Mouse (Mus musculus) ES-Bruce4 (cell line): ENCODE data around the gene Hoxa5. TPM values are rescaled to one million over a fixed set of nuclear protein-coding genes. Genes with fewer than 3 reads are reported as not detected.

Experiments used
- H3K27ac ChIP-seq: 2 replicates; pipeline ENCODE4 v1.5.1; 2012; ENCODE audit warnings: low read length, inconsistent platforms; ENCODE audit not compliant: insufficient read depth
- H3K27me3 ChIP-seq: 2 replicates; pipeline ENCODE4 v1.6.1; 2012; ENCODE audit warnings: mild to moderate bottlenecking, low read length, inconsistent platforms; ENCODE audit not compliant: control insufficient read depth, poor library complexity, insufficient read depth, severe bottlenecking
- H3K36me3 ChIP-seq: 2 replicates; pipeline ENCODE4 v1.6.1; 2012; ENCODE audit warnings: inconsistent platforms, mild to moderate bottlenecking, low read length, moderate library complexity; ENCODE audit not compliant: control insufficient read depth, poor library complexity, insufficient read depth, severe bottlenecking
- H3K4me1 ChIP-seq: one replicate; pipeline ENCODE4 v1.8.1; 2011; ENCODE audit warnings: low read length; ENCODE audit not compliant: control insufficient read depth, insufficient read depth
- H3K4me3 ChIP-seq: 2 replicates; pipeline ENCODE4 v1.5.1; 2011; ENCODE audit warnings: low read depth, mild to moderate bottlenecking, low read length
- H3K9ac ChIP-seq: 2 replicates; pipeline ENCODE4 v1.6.1; 2012; ENCODE audit warnings: low read depth, mild to moderate bottlenecking, inconsistent platforms; ENCODE audit not compliant: poor library complexity, severe bottlenecking
- H3K9me3 ChIP-seq: replicated peaks from 2 replicates; pipeline ENCODE4 v1.6.1; 2012; ENCODE audit warnings: mild to moderate bottlenecking, low read length, inconsistent platforms; ENCODE audit not compliant: control insufficient read depth, poor library complexity, insufficient read depth, severe bottlenecking
- CTCF ChIP-seq: IDR thresholded peaks from one replicate; pipeline ENCODE4 v1.8.1; 2011; ENCODE audit warnings: low read depth, low read length
- EP300 ChIP-seq: IDR thresholded peaks from 2 replicates; pipeline ENCODE4 v1.6.1; 2011; ENCODE audit warnings: low read depth, low read length; ENCODE audit not compliant: insufficient read depth
- POLR2A ChIP-seq: IDR thresholded peaks from one replicate; pipeline ENCODE4 v1.8.1; 2011; ENCODE audit warnings: low read length; ENCODE audit not compliant: insufficient read depth
- polyA plus RNA-seq: library from polyadenylated mRNA; stranded (reverse); fragments of >200 nt; gene quantifications from 2 replicates; pipeline ENCODE4 v1.2.4, GENCODE M21; 2011; ENCODE audit warnings: low read depth; ENCODE audit not compliant: missing spikeins, insufficient read depth, insufficient read length

Gene Hoxa5
- polyA plus RNA-seq, 1 experiment = not detected

- Histone ChIP-seq H3K27ac (no peak overlapping the region), H3K4me3 (no peak overlapping the region; the same call in 1 of the 2 replicates), H3K4me1 (no peaks in the 10 kb centered on the region), H3K36me3 (no peaks in the 10 kb centered on the region), H3K27me3 (peaks cover 54% of the 10 kb centered on the region), H3K9ac (no peak overlapping the region), H3K9me3 (no peaks in the 10 kb centered on the region)
- TF ChIP-seq CTCF = no peak
- TF ChIP-seq EP300 = no peak
- no peak for TF ChIP-seq POLR2A
Measured at GRCm38 (mm10) chr6:52170898-52171223, 33.5 kb downstream of the Hoxa5 start.

GRCm38 (mm10) chr6:52170166-52170897 lies 34.1 kb downstream of the Hoxa5 start:
- Histone ChIP-seq H3K9me3 (no peaks in the 10 kb centered on the region), H3K36me3 (no peaks in the 10 kb centered on the region), H3K4me3 (peak overlapping the region; percentile 47), H3K27ac (no peak overlapping the region), H3K4me1 (no peaks in the 10 kb centered on the region), H3K9ac (no peak overlapping the region), H3K27me3 (peaks cover 55% of the 10 kb centered on the region)
- TF ChIP-seq POLR2A (no peak), EP300 (no peak), CTCF (no peak)

GRCm38 (mm10) chr6:52169499-52170165 lies 34.8 kb downstream of the Hoxa5 start:
- Histone ChIP-seq H3K9ac (no peak overlapping the region), H3K36me3 (no peaks in the 10 kb centered on the region), H3K27me3 (peaks cover 56% of the 10 kb centered on the region), H3K9me3 (no peaks in the 10 kb centered on the region), H3K4me1 (no peaks in the 10 kb centered on the region), H3K4me3 (no peak overlapping the region), H3K27ac (no peak overlapping the region)
- TF ChIP-seq POLR2A (no peak), EP300 (no peak), CTCF (no peak)

GRCm38 (mm10) chr6:52168191-52169055 lies 36.0 kb downstream of the Hoxa5 start:
- Histone ChIP-seq H3K4me3 (no peak overlapping the region; the same call in 1 of the 2 replicates), H3K4me1 (no peaks in the 10 kb centered on the region), H3K9ac (no peak overlapping the region), H3K36me3 (no peaks in the 10 kb centered on the region), H3K27ac (no peak overlapping the region), H3K9me3 (no peaks in the 10 kb centered on the region), H3K27me3 (peaks cover 60% of the 10 kb centered on the region)
- TF ChIP-seq EP300 = no peak
- no peak for TF ChIP-seq CTCF
- TF ChIP-seq POLR2A = no peak

GRCm38 (mm10) chr6:52167736-52168161 lies 36.6 kb downstream of the Hoxa5 start:
- H3K27ac ChIP-seq = no peak overlapping the region

More at GRCm38 (mm10) chr6:52167736-52168161, 36.6 kb downstream of the Hoxa5 start:
- no peak overlapping the region for H3K9ac ChIP-seq
- no peaks in the 10 kb centered on the region for H3K36me3 ChIP-seq
- no peak overlapping the region for H3K4me3 ChIP-seq
- TF ChIP-seq POLR2A = no peak
- TF ChIP-seq CTCF = no peak
- no peak for TF ChIP-seq EP300
- H3K9me3 ChIP-seq = no peaks in the 10 kb centered on the region
- peaks cover 61% of the 10 kb centered on the region for H3K27me3 ChIP-seq
- H3K4me1 ChIP-seq = peaks cover 2% of the 10 kb centered on the region
